Mouse (Mus musculus) erythroblast, embryonic 14.5 days (primary cell): ENCODE results near the gene Ptpn7. TPM values are rescaled to one million over a fixed set of nuclear protein-coding genes. Genes with fewer than 3 reads are reported as not detected.

Experiments
- H3K27me3 ChIP-seq: 2 replicates; pipeline ENCODE4 v1.6.1; 2012; ENCODE audit warnings: inconsistent platforms; ENCODE audit not compliant: control insufficient read depth
- H3K36me3 ChIP-seq: 2 replicates; pipeline ENCODE4 v1.6.1; 2012; ENCODE audit warnings: mild to moderate bottlenecking, inconsistent platforms; ENCODE audit not compliant: control insufficient read depth
- H3K4me1 ChIP-seq: 2 replicates; pipeline ENCODE4 v1.6.1; 2012; ENCODE audit warnings: inconsistent platforms; ENCODE audit not compliant: control insufficient read depth
- H3K4me3 ChIP-seq: replicated peaks from 2 replicates; pipeline ENCODE3; 2012; ENCODE audit warnings: moderate library complexity, mild to moderate bottlenecking, inconsistent platforms
- H3K9me3 ChIP-seq: 2 replicates; pipeline ENCODE4 v1.6.1; 2012; ENCODE audit warnings: low read length, inconsistent platforms, mixed read lengths; ENCODE audit not compliant: control insufficient read depth
- GATA1 ChIP-seq: IDR thresholded peaks from 2 replicates; pipeline ENCODE4 v1.6.1; 2012; ENCODE audit warnings: low read length, inconsistent platforms, mixed read lengths
- TAL1 ChIP-seq: IDR thresholded peaks from 3 replicates; pipeline ENCODE4 v1.6.1; 2012; ENCODE audit warnings: low read length, inconsistent platforms, mixed read lengths
- polyA plus RNA-seq: library from polyadenylated mRNA; stranded (reverse); fragments of >175 nt; gene quantifications from 2 replicates; pipeline ENCODE4 v1.2.3, GENCODE M21; 2012

Gene Ptpn7
- polyA plus RNA-seq, 1 experiment, result 0.67 TPM

GRCm38 (mm10) chr1:135159074-135159473 lies 26.6 kb downstream of the Ptpn7 start:
- Histone ChIP-seq H3K4me3 (no peak overlapping the region), H3K9me3 (no peaks in the 10 kb centered on the region), H3K27me3 (no peaks in the 10 kb centered on the region), H3K36me3 (peaks cover 15% of the 10 kb centered on the region), H3K4me1 (peaks cover 6% of the 10 kb centered on the region)
- TF ChIP-seq GATA1, result no peak
- no peak for TF ChIP-seq TAL1

GRCm38 (mm10) chr1:135159556-135160123 lies 27.1 kb downstream of the Ptpn7 start:
- Histone ChIP-seq H3K4me1 (peaks cover 2% of the 10 kb centered on the region), H3K27me3 (no peaks in the 10 kb centered on the region), H3K4me3 (no peak overlapping the region), H3K9me3 (no peaks in the 10 kb centered on the region), H3K36me3 (peaks cover 14% of the 10 kb centered on the region)
- no peak for TF ChIP-seq TAL1
- TF ChIP-seq GATA1, result no peak

- no peaks in the 10 kb centered on the region for H3K9me3 ChIP-seq
- no peak overlapping the region for H3K4me3 ChIP-seq
- peaks cover 9% of the 10 kb centered on the region for H3K36me3 ChIP-seq
- TF ChIP-seq TAL1, result no peak
- no peak for TF ChIP-seq GATA1
- H3K27me3 ChIP-seq, result no peaks in the 10 kb centered on the region
- H3K4me1 ChIP-seq, result no peaks in the 10 kb centered on the region
Measured at GRCm38 (mm10) chr1:135160411-135161050, 28.0 kb downstream of the Ptpn7 start.

GRCm38 (mm10) chr1:135162720-135163119 lies 30.2 kb downstream of the Ptpn7 start:
- Histone ChIP-seq H3K27me3 (peaks cover 2% of the 10 kb centered on the region), H3K9me3 (no peaks in the 10 kb centered on the region), H3K4me1 (no peaks in the 10 kb centered on the region), H3K36me3 (no peaks in the 10 kb centered on the region), H3K4me3 (no peak overlapping the region)
- no peak for TF ChIP-seq GATA1
- no peak for TF ChIP-seq TAL1

- no peaks in the 10 kb centered on the region for H3K36me3 ChIP-seq
- no peak for TF ChIP-seq GATA1
- TF ChIP-seq TAL1, result no peak
- no peaks in the 10 kb centered on the region for H3K4me1 ChIP-seq
- H3K27me3 ChIP-seq, result peaks cover 2% of the 10 kb centered on the region
- H3K4me3 ChIP-seq, result no peak within 1 kb of the TSS
- no peaks in the 10 kb centered on the region for H3K9me3 ChIP-seq
Measured at GRCm38 (mm10) chr1:135167435-135167834, 34.9 kb downstream of the Ptpn7 start, which contains the start of gene Gpr37l1. Gene Gpr37l1 (minus strand): TSS chr1:135167681.

GRCm38 (mm10) chr1:135168453-135169200 lies 36.1 kb downstream of the Ptpn7 start:
- Histone ChIP-seq H3K36me3 (no peaks in the 10 kb centered on the region), H3K4me3 (no peak overlapping the region), H3K4me1 (no peaks in the 10 kb centered on the region), H3K9me3 (no peaks in the 10 kb centered on the region), H3K27me3 (peaks cover 2% of the 10 kb centered on the region)
- TF ChIP-seq GATA1 (no peak), TAL1 (no peak)

GRCm38 (mm10) chr1:135169556-135170224 lies 37.2 kb downstream of the Ptpn7 start:
- no peak for TF ChIP-seq TAL1
- no peaks in the 10 kb centered on the region for H3K9me3 ChIP-seq
- peaks cover 2% of the 10 kb centered on the region for H3K27me3 ChIP-seq
- H3K4me3 ChIP-seq, result no peak overlapping the region
- no peaks in the 10 kb centered on the region for H3K4me1 ChIP-seq
- H3K36me3 ChIP-seq, result no peaks in the 10 kb centered on the region

GRCm38 (mm10) chr1:135170299-135170698 lies 37.8 kb downstream of the Ptpn7 start:
- peaks cover 2% of the 10 kb centered on the region for H3K27me3 ChIP-seq
- H3K4me1 ChIP-seq, result no peaks in the 10 kb centered on the region
- no peak overlapping the region for H3K4me3 ChIP-seq
- no peaks in the 10 kb centered on the region for H3K9me3 ChIP-seq
- TF ChIP-seq TAL1 (no peak), GATA1 (no peak)
- H3K36me3 ChIP-seq, result no peaks in the 10 kb centered on the region

GRCm38 (mm10) chr1:135171202-135171601 lies 38.7 kb downstream of the Ptpn7 start:
- H3K27me3 ChIP-seq, result peaks cover 2% of the 10 kb centered on the region
- H3K4me3 ChIP-seq, result no peak overlapping the region
- no peaks in the 10 kb centered on the region for H3K9me3 ChIP-seq
- TF ChIP-seq GATA1 (no peak), TAL1 (no peak)
- H3K36me3 ChIP-seq, result no peaks in the 10 kb centered on the region
- H3K4me1 ChIP-seq, result no peaks in the 10 kb centered on the region
